Mouse (Mus musculus) ovary, postnatal 10 days (tissue): Measurements from ENCODE around the gene Vegfc.

Experiments
- DNase-seq: peaks from one replicate; pipeline ENCODE4 v3.0.0; 2022; ENCODE audit warnings: low spot score

Vegfc gene

GRCm38 (mm10) chr8:54077271-54078120, at the start of gene Vegfc:
Gene Vegfc (plus strand): TSS chr8:54077606.
- DNase-seq, result peak; percentile 49

DNA sequence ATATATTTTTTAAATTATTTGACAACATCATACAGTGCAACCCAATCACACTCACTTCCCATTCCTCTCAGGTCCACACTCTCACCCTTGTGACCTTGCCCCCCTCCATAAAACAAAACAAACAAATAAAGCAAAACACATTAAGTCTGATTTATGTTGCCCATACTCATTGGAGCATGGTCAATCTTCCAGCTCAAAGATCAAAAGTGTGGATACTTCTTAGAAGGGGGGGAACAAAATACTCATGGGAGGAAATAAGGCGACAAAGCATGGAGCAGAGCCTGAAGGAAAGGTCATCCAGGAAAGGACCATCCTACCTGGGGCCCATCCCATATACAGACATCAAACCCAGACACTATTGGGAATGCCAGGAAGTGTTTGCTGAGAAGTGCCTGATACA, 42.8 kb upstream of the Vegfc start:
- no peak for DNase-seq

DNA sequence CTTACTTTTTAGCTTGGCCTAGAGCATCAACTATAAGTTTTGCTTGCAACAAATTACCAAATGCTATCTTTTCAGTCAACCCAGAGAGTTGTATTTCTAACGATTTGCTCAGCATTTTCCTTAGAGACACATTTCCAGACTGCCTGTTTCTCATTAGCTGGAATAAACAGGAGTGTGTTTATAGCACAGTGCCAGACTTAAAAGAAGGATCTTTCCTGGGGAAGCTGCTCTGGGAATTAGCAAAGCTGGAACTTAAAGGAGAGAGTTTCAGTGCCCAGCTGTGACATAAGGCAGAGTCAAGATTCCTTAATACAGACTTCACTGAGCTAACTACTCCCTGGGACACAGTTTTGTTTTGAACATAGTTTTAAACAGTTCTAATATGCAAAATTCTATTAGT, 34.8 kb upstream of the Vegfc start:
- DNase-seq, result no peak

GRCm38 (mm10) chr8:54043468-54043867, 33.9 kb upstream of the Vegfc start:
- no peak for DNase-seq

DNA sequence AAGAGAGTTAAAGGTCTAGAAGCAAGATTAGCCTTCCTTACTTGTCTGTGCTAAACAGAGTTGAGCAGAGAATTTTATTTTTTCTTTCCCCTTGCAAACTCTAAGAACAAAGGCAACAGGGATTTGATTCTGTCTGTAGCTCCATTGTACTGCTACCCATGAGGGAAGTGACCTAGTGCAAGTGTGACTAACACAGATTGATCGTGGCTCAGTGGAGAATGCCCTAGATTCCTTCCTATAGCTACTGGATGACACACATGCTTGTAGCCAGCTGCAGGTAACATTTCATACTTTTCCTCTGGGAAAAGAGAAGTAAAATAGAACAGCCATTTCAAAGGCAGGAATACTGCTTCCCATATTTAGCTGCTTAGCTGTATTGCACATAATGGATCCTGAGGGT, 24.2 kb upstream of the Vegfc start:
- DNase-seq, result no peak

DNA sequence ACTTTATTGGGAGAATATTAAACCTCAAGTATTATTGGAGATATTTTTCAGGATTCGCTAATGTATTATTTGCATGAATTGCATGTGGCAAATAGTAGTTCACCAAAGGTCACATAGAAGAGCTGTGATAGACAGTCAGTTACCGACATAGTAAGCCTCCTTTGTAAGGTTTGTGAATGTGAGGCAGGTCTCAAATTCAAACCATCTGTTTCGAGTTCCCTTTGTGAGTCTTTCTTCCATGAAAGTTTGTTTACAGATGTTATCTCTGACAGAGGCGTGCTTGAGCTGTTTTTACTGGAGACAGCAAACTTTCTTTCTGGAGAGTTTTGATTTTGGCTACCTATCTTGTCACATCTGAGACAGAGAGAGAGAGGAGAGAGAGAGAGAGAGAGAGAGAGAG, 11.9 kb upstream of the Vegfc start:
- DNase-seq, result no peak

GRCm38 (mm10) chr8:54076301-54076700, 1.1 kb upstream of the Vegfc start:
- DNase-seq, result no peak

DNA sequence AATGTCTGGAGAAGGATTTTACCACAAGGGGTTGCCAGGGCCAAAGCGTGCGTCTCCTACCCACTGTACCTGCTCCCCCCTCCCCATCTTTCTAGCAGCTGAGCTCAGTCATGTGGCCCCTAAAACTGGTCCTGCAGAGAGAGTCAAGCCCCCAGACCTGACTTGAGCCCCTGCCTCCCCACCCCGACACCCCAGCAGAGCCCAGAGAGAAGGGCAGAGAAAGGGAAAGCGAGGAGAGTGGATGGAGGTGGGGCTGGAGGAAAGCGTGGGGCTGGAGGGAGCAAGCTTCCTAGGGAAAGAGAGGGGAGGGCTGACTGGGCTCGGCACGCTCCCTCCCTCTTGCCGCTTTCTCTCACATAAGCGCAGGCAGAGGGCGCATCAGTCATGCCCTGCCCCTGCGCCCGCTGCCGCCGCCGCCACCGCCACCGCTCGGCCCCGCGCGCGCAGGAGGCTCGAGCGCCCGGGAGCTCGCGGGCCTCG, 575 bp upstream of the Vegfc start:
- peak; percentile 5 for DNase-seq

DNA sequence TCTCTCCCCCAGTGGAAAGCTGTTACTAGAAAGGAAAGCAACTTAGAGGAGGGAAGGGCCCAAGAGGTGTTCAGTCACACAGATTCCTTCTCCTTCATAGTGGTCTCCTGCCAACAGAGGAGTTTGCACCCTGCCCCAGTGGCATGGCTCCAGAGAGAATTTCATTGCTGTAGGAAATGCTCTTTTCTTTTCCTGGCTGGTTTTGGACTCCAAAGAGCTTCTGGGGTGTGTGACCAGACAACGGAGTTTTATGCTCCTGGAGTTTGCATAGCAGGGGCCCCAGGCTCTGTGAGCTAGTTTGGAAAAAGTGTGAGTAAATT, 675 bp downstream of the Vegfc start:
- no peak for DNase-seq

GRCm38 (mm10) chr8:54079001-54079400, 1.6 kb downstream of the Vegfc start:
- DNase-seq, result no peak

GRCm38 (mm10) chr8:54079601-54080000, 2.2 kb downstream of the Vegfc start:
- no peak for DNase-seq

DNA sequence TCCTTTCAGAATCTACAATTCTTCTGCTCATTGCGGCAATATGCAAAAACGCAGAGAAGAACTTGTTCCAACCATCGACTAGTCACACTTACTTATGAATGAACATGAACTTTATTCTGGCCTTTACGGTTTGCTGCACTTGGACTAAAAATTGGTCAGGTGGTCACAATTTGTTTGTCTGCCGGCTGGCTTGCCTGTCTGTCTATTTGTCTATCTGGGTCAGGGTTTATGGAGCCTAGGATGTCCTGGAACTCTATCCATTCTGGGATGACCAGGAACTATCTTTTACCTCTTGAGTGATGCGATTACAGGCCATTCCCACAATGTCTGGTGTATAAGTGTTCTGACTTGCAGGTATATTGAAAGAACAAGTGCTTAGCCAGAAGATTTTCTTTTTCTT, 8.5 kb downstream of the Vegfc start:
- no peak for DNase-seq

GRCm38 (mm10) chr8:54087114-54087513, 9.7 kb downstream of the Vegfc start:
- DNase-seq, result no peak

- no peak for DNase-seq
Observed at GRCm38 (mm10) chr8:54089204-54089603, 11.8 kb downstream of the Vegfc start.

GRCm38 (mm10) chr8:54089901-54090300, 12.5 kb downstream of the Vegfc start:
- no peak for DNase-seq

DNA sequence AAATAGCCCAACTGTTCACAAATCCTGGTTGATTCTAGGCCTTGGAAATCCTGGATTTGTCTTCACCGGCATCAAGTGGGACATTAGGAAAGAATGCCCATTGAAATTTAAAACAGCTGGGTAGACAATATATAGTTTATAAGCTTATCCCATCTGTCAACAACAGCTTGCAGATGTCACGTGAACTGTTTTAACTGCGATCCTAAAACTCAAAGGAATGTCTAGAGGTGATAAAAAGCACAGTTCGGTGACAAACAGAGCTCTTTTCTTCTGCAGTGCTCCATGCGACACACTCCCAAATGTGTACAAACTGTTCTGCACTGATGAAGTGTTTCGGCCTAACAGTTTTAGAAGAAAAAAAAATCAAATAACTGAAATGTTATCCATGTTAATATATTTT, 22.7 kb downstream of the Vegfc start:
- DNase-seq, result no peak

GRCm38 (mm10) chr8:54114581-54114980, 37.2 kb downstream of the Vegfc start:
- no peak for DNase-seq

DNA sequence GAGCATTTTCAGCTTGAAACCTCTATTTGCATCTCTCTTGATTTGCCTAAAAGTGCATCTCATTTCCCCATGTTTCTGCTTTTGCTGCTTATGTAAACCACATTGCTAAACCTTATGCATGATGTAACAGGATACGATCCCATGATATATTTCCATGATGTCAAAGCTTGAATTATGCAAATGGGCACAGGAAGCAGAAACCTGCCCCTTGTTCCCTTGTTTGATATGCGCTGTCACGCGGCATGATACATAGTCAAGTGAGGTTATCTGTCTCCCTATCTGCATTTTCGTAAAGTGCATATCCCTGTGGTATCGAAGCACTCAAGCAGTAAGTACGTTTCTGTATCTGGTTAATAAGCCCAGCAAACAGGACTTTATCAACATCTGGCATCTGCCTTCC, 42.7 kb downstream of the Vegfc start:
- DNase-seq, result no peak

GRCm38 (mm10) chr8:54121942-54122341, 44.5 kb downstream of the Vegfc start:
- no peak for DNase-seq

- no peak for DNase-seq
Observed at GRCm38 (mm10) chr8:54122345-54122744, 44.9 kb downstream of the Vegfc start.

GRCm38 (mm10) chr8:54130558-54130957, 53.2 kb downstream of the Vegfc start:
- DNase-seq, result no peak

- no peak for DNase-seq
Observed at GRCm38 (mm10) chr8:54153240-54153639, 75.8 kb downstream of the Vegfc start.

- DNase-seq, result no peak
Observed at GRCm38 (mm10) chr8:54163505-54163904, 86.1 kb downstream of the Vegfc start.

DNA sequence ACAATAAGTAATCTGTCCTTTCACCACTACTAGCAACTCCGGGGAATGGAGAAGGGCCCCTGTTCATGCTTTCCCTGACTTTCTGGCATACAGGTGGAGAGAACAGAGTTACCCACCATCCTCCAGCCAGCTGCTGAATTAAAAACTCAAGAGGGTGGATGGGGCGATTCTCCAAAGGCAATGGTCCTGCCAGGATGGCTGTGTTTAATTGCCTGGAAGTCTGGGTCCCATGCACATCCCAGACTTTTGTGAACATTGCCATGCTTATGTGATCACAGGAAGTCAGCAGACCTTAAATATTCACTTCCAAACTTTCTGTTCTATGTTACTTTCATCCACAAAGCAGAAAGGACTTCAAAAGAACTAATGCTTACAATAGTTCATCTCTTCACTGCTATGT, 107.9 kb downstream of the Vegfc start:
- DNase-seq, result no peak
